Mouse (Mus musculus): Measurements from ENCODE around the gene Frem1.

Gene Frem1

GRCm38 (mm10) chr4:83051634-83052577 is at the start of gene Frem1:
Frem1 (minus strand) TSS chr4:83052339.
- DNase-seq (ENCODE audit: low read depth, low spot score), result no peak

DNA sequence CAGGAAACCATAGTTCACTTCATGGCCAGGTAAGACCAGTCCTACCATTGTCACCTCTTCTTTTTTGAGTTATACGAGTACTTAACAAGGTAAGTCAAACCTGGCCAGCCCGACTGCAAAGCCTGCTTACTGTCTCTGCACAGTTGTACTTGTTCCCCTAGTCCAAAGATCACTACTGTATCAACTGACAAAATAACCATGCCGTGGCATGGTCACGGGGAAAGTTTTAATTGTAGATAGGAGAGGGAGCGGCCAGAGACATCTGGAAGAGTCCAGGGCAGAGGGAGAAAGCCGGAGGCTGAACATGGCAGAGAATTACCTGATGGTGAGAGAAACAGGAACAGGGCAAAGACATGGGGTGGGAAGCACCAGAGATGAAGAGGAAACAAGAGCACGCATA is 46.9 kb upstream of the Frem1 start:
- no peak for DNase-seq (ENCODE audit: low read depth, low spot score)

DNA sequence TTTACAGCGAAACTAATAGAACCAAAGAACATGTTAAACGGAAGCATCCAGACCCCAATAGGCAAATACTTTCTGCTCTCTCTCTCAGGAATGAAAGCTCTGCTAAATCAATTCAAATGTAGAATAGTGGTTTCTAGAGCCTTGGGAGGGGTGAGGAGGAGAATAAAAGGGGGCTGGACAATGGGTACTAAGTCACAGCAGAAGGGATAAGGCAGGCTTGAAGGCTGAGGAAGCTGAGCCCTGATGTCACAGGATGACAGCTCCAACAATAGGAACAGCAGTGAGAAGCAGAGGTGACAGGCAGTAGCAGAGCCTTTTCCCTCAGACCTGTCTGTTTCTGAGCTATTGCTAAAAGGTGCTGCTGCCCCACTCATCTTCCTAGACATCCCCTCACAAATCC is 41.8 kb upstream of the Frem1 start:
- no peak for DNase-seq (ENCODE audit: low read depth, low spot score)

DNA sequence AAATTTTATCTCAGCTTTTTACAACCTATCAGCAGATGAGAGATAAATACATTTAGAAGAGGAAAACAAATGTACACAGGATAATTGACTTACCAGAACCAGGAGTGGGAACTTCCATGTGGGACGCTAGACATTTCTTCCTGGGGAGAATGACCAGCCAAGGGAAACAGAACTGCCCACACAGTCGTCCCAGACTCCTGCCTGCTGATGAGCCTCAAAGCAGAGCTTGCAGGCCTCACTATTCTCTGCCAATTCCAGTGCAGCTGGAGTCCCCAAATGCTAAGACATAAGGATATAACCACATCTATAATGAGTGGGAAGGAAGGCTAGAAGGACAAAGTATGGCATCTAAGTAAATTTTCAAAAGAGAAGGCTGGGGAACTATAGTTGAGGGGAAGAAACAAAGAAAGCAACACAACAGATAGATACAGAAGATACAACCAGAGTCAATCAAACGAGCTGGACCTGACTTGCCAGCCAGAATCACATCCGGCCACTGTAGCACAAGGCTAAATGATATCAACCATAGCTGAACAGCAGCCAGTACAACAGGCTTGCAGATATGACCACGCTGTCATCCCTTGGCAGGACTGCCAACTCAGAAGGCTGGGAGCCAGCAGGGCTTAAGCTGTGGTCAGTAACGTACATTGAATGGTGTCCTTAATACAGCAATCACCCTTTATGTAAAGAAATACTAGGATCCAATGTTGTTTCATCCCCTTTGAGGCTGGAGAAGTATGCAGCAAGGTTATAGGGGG is 38.7 kb upstream of the Frem1 start:
- DNase-seq (ENCODE audit: low read depth, low spot score), result peak; percentile 4

DNA sequence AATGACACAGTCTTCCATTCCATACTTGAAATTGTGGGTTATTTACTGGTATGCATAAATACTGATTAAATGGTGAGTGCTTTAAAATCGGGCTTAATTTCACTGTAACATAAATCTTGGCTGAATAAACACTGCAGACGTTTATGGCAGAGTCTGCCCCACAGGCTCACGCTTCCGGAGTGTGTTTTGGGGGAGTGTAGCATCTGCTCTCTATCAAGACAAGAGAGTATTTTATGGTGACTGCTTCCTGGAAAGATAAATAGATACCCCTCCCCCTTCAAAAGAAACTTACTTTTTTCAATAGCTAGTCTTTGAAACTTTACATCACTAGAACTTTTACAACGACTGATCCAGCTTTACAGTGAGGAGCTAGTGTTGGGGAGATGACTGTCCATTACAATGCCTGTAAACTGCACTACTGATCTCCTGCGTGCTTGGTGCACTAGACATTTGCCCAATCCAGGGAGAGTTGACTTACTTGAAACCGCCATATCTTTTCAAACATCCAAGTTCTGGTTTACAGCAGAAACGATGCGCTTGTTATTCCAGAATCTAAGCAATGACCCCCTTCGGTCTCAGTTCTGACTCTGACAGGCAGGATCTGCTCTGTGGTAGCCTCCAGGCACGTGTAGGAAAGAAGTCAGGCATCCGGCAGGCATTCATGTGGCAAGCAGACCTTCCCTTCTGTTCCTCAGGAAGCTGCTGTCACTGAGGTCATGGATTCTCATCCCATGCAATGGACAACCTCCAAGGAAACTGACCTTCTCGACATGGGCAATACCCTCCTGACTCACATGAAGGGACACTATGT is 28.4 kb upstream of the Frem1 start:
- no peak for DNase-seq (ENCODE audit: low read depth, low spot score)

DNA sequence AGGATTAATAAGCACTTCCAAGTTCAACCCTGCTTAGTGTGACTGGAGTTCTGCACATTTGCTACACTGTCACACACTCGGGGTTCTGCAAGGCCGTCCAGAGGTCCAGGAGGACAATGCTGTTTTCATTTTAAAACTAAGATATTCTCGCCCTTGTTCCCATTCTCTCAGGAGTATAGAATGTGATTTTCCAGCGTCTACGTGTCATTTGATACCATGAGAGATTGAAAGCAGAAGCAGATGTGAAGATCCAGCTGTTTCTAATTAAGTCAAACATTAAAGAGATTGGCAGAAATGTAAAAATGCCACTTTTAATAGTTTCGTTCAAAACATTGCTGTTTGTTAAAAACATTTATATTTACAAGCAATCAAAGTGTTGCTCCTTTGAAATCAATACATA is 12.1 kb upstream of the Frem1 start:
- no peak for DNase-seq (ENCODE audit: low read depth, low spot score)

- no peak for DNase-seq (ENCODE audit: low read depth, low spot score)
These were observed 9.4 kb upstream of the Frem1 start for GRCm38 (mm10) chr4:83061564-83061963.

DNA sequence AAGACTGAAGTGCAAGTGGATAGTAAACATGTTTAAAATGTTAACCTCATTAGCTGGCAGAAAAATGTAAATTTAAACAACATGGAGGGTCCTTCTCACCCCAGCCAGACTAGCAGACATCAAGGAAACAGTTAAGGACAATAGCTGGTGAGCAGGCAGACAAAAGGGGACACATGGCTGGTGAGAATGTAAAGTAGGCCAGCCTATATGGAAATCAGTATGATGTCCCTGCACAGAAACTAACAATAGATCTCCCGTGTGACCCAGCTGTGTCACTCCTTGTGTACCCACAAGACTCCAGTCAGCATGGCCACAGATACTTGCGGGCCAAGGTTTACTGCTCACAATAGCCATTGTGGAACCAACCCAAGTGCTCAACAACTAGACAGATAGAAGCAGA is 6.5 kb upstream of the Frem1 start:
- DNase-seq (ENCODE audit: low read depth, low spot score), result no peak

GRCm38 (mm10) chr4:83058182-83058581 is 6.0 kb upstream of the Frem1 start:
- no peak for DNase-seq (ENCODE audit: low read depth, low spot score)

GRCm38 (mm10) chr4:83056496-83056895 is 4.4 kb upstream of the Frem1 start:
- no peak for DNase-seq (ENCODE audit: low read depth, low spot score)

DNA sequence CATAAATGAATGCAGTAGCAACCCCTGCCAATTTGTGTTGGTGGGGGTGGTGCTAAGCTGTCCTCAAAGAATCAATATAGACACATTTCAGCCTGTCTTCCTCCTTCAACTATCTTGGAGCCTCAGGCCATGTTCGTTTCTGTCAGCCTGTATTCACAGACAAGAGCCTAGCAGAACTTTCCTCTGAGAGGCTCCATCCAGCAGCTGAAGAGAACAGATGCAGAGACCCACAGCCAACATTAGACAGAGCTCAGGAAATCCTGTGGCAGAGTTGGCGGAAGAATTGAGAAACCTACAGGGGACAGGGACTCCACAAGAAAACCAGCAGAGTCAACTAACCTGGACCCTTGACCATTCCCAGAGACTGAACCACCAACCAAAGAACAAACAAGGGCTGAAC is 3.3 kb upstream of the Frem1 start:
- no peak for DNase-seq (ENCODE audit: low read depth, low spot score)

- DNase-seq (ENCODE audit: low read depth, low spot score), result no peak
These were observed 1.1 kb upstream of the Frem1 start for GRCm38 (mm10) chr4:83053206-83053605.

DNA sequence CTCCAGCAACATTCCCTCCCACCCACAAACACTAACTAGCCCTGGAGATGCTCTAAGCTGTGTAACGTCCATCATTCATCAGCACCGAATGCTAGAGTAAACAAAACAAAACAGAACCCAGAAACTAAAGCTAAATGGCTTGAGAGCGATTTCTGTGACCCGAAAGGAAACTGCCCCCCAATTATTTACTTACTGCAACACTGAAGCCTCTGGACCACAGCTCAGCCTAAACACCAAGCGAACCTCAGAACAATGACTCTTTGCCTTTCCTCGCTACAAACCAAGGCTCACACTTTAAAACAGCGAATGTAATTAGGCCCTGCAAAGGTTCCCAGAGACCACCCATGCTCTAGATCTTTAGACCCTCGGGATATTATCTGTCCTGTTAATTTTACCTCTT is 963 bp downstream of the Frem1 start:
- no peak for DNase-seq (ENCODE audit: low read depth, low spot score)

DNA sequence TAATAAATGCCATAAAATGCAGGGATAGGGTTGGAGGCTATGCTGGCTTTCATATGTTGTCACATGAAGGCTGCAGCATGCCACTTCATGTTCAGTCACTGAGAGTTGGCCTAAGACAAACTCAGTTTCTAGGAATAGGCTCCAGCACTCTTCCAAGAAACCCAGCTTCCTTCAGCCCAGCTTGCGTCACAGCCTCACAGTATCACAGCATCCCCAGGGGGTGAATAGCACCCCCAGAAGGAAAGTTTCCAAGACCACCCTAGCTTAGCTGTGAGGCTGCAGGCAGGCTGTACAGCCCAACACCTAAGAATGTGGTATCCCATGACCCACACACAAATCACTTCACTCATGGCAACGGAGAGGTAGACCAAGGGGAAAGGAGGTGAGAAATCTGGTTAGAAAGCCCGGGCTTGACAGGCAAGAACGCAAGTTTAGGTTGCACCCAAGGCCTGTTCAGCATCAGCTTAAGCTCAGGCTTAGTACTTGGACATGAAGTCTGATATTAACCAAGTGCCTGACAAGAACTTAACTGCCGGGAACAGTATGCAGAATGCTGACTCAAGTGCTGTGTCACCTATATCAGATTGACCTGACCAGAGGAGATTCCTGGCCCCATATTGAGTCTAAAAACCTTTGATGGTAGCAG is 1.9 kb downstream of the Frem1 start:
- DNase-seq (ENCODE audit: low read depth, low spot score), result no peak

GRCm38 (mm10) chr4:83049288-83049687 is 2.9 kb downstream of the Frem1 start:
- DNase-seq (ENCODE audit: low read depth, low spot score), result no peak

DNA sequence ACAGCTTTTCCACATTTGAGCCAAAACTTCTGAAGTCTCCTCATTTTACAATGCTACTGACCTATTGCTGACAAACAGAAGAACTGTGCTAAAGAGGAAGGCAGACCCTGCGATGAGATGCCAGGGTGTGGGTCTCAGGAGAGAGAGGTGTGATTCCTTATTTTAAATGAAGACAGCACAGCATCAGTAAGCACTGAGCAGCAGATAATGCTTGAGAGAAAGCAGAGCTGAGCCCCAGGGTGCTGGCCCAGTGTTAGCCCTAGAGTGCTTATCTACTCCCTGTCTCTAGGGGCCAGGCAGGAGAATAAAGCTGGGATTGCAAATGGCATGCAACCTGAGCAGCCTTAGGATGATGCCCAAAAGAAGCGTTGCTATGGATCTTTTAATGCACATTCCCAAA is 3.6 kb downstream of the Frem1 start:
- DNase-seq (ENCODE audit: low read depth, low spot score), result no peak

- DNase-seq (ENCODE audit: low read depth, low spot score), result no peak
These were observed 5.3 kb downstream of the Frem1 start for GRCm38 (mm10) chr4:83046806-83047205.

- DNase-seq (ENCODE audit: low read depth, low spot score), result no peak
These were observed 6.1 kb downstream of the Frem1 start for GRCm38 (mm10) chr4:83046069-83046468.

DNA sequence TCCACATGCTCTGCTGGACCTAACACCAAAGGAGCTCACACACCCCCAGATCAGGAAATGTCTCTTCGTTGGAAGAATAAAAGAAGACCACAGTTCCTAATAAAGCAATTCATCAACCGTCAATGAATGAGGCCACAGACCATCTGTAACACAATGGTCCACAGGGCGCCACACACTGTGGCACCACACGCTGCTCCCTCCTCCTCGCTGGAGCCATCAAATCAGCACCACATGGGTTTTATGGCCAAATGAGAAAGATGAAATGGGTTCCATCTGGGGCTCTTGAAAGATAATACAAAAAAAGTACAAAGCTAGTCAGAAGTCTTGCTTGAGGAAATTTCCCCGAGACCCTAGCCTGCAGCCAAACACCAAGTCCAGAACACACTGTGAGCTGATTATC is 6.9 kb downstream of the Frem1 start:
- DNase-seq (ENCODE audit: low read depth, low spot score), result no peak

GRCm38 (mm10) chr4:83040780-83041179 is 11.4 kb downstream of the Frem1 start:
- DNase-seq (ENCODE audit: low read depth, low spot score), result no peak

DNA sequence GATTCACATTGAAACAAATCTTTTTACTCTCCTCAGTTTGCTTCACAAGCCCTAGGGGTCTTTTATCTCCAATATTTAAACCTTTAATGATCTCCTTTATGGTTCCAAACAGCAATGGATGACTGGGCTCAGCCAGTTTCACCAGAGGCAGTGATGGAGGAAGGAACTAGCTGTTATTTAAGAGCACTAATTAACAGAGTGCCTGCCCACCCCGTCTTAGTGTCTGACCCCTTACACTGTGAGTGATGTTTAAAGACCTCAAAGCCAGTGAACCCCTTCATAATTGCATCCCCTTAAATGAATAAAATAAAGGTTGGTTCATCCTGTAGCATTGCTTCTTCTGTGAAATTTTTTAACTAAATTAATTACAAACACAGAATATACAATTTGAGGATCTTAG is 19.4 kb downstream of the Frem1 start:
- no peak for DNase-seq (ENCODE audit: low read depth, low spot score)

DNA sequence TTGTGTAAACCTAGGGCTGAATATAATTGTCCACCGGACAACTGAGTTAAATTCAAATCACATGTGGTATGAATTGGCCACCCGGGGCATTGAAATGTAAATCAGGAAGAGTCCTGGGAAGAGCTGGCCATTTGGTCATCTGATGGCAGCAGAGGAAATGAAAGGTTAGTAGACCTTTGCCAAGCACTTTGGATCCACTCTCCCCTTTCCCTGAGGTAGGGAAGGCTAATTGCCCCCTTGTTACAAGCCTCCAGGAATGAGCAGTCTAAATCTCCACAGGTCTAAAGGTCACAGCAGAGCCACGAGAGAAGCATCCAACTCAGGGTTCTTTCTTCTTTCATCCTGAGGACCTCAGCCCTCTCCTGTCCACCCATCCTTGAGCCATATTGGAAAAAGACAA is 20.5 kb downstream of the Frem1 start:
- no peak for DNase-seq (ENCODE audit: low read depth, low spot score)

Measured in retina, adult 2 months (tissue).